Mouse (Mus musculus) mammary gland, adult 2 months (tissue): Measurements from ENCODE around the gene Atf7ip. TPM values are rescaled to one million over a fixed set of nuclear protein-coding genes. Genes with fewer than 3 reads are reported as not detected.

Experiments
- polyA plus RNA-seq: library from polyadenylated mRNA; depleted of rRNA; stranded (reverse); fragments of >200 nt; gene quantifications from 2 replicates; pipeline ENCODE4 v1.2.3, GENCODE M21; 2012; ENCODE audit warnings: low replicate concordance; rRNA removed

Gene Atf7ip
- polyA plus RNA-seq = 31.3 and 34.5 TPM in 2 replicates

DNA sequence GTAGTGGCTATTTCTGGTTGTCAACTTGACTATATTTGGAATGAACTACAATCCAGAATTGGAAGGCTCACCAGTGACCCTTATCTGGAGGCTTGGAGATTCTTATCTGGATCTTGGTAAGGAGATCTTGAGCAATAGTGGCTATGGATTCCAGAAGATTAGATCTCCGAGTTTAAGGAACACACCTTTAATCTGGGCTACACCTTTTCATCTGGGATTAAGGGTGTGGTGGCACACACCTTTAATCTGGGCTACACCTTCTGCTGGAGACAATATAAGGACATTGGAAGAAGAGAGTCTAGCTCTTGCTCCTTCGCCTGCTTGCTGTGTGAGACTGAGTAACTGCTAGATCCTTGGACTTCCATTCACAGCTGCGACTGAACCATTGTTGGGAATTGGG, at the start of gene Atf7ip:
Gene Atf7ip (plus strand): TSS at position 301 of the 400 bp plus-strand sequence.

Other genes starting within 250 kb of the Atf7ip start
- gene Gm8994, start 178.6 kb upstream of the Atf7ip start, polyA plus RNA-seq = not detected in 2 replicates
- not detected in 2 replicates for gene E330021D16Rik, start 90.6 kb upstream of the Atf7ip start, polyA plus RNA-seq
- gene Plbd1, start 155.8 kb downstream of the Atf7ip start, polyA plus RNA-seq = 39.3 and 63.3 TPM in 2 replicates